Mouse (Mus musculus): ENCODE data around the gene Gtf3a.

DNA sequence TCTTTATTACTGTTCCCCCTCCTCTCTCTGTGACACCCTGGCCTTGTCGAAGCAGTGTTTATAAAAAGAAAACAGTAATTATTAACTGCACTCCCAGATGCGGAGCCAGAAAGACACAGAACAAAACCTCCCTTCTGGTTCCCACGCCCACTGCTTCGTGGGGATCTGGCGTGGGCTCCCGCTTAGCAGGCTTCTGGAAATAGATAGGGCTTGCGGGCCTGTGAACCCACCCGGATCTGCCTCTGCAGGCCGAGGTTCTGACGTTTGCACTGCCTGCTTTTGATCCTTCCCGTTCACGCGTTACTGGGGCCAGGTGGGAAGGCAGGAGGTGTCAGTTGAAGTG lies 26.3 kb downstream of the Gtf3a start:
- TF ChIP-seq CTCF (IDR thresholded peaks at IDR 0.05; ENCODE audit: control insufficient read depth, insufficient read depth, insufficient replicate concordance, low read depth, low read length) (no peak), POLR2A (IDR thresholded peaks at IDR 0.05; ENCODE audit: control insufficient read depth, low read depth, low read length) (no peak)

Data from testis, adult 2 months (tissue).